Mouse (Mus musculus): ENCODE measurements at regions not wholly inside any gene's neighbourhood (a gene's known extent, or its start where the extent isn't known, plus 50 kb on each side); places are given as distances from the start of the nearest gene placed in this dataset.

- TF ChIP-seq CTCF (IDR thresholded peaks at IDR 0.05; ENCODE audit: low read depth, low read length) (no peak), POLR2AphosphoS5 (IDR thresholded peaks at IDR 0.05; ENCODE audit: insufficient replicate concordance, low read depth, low read length) (no peak)
Measured at GRCm38 (mm10) chr16:5811654-5811992, 73.5 kb upstream of the Rbfox1 start.

Data from G1E (cell line).